19 mouse cellular contexts compared by ENCODE assay signal in genomic region chr17:31872826-31873165, GRCm38 (mm10). TPM values are rescaled to one million over a fixed set of nuclear protein-coding genes. Genes with fewer than 3 reads are reported as not detected.
DNase-seq lines count a peak whose midpoint lies in the region; ATAC-seq and TF ChIP-seq lines count a peak whose summit lies in the region.
"Had no signal": no experiment of that assay in that cellular context is flagged by ENCODE, and none has a peak within 500 bp of the region (broad histone marks: within the 10 kb centered on the region; RNA-seq: fewer than 3 reads in every experiment).

No protein-coding gene starts in this region.

- TF ChIP-seq CTCF in gastrocnemius, adult 2 months (IDR thresholded peaks at IDR 0.05), result no peak
- TF ChIP-seq CTCF in left cerebral cortex, adult 2 months (IDR thresholded peaks at IDR 0.05), result no peak

- DNase-seq in gastrocnemius, postnatal 10 days, result peak; percentile 3
- DNase-seq in gastrocnemius, adult 2 months, result no peak
- DNase-seq in hindbrain, embryonic 10.5 days (ENCODE audit: low spot score), result no peak
- DNase-seq in urinary bladder, postnatal 10 days (ENCODE audit: low spot score), result peak; percentile 5
- DNase-seq in urinary bladder, postnatal 36 days (ENCODE audit: low spot score in 2 of 2), result no peak
- no peak for DNase-seq in left cerebral cortex, adult 2 months (ENCODE audit: extremely low spot score in 1 of 2, low spot score in 2 of 2)
- DNase-seq: cerebellum, adult 11-12 months; cerebellum, postnatal 14 days; kidney, adult 18-20 months; layer of hippocampus, adult 9-11 months had no signal

- no peaks in the 10 kb centered on the region for H3K9me3 ChIP-seq in hindbrain, embryonic 10.5 days
- no peaks in the 10 kb centered on the region for H3K9me3 ChIP-seq in hindbrain, embryonic 13.5 days
- H3K9me3 ChIP-seq: forebrain, embryonic 12.5 days; hindbrain, embryonic 12.5 days; lung, embryonic 15.5 days; neural tube, embryonic 15.5 days had no signal

- H3K4me3 ChIP-seq in gastrocnemius, adult 2 months, result no peak overlapping the region
- no peak overlapping the region for H3K4me3 ChIP-seq in hindbrain, embryonic 10.5 days
- no peak overlapping the region for H3K4me3 ChIP-seq in hindbrain, embryonic 13.5 days
- no peak overlapping the region for H3K4me3 ChIP-seq in left cerebral cortex, adult 2 months
- H3K4me3 ChIP-seq: forebrain, embryonic 12.5 days; hindbrain, embryonic 12.5 days; lung, embryonic 15.5 days; neural tube, embryonic 15.5 days had no signal

- intact Hi-C loops in gastrocnemius, adult 2 months (cut with DNase I), result no loop called here
- intact Hi-C loops in left cerebral cortex, adult 2 months (cut with DNase I), result no loop called here

- H3K9ac ChIP-seq in hindbrain, embryonic 13.5 days, result no peak overlapping the region
- H3K9ac ChIP-seq: forebrain, embryonic 12.5 days; hindbrain, embryonic 12.5 days; liver, embryonic 14.5 days; lung, embryonic 15.5 days; neural tube, embryonic 15.5 days had no signal

- H3K27ac ChIP-seq in gastrocnemius, adult 2 months, result no peak overlapping the region
- 0 out of 2 replicates have a peak overlapping the region, but pooled peaks have one; percentile 23 for H3K27ac ChIP-seq in hindbrain, embryonic 10.5 days
- no peak overlapping the region for H3K27ac ChIP-seq in hindbrain, embryonic 13.5 days
- no peak overlapping the region for H3K27ac ChIP-seq in left cerebral cortex, adult 2 months
- H3K27ac ChIP-seq: forebrain, embryonic 12.5 days; hindbrain, embryonic 12.5 days; liver, embryonic 14.5 days; lung, embryonic 15.5 days; macrophage; neural tube, embryonic 15.5 days had no signal

- H3K4me1 ChIP-seq in hindbrain, embryonic 10.5 days (replicated peaks), result peaks cover 56% of the 10 kb centered on the region
- H3K4me1 ChIP-seq in hindbrain, embryonic 13.5 days (replicated peaks), result peaks cover 26% of the 10 kb centered on the region

- no peaks in the 10 kb centered on the region for H3K36me3 ChIP-seq in hindbrain, embryonic 10.5 days
- no peaks in the 10 kb centered on the region for H3K36me3 ChIP-seq in hindbrain, embryonic 13.5 days
- H3K36me3 ChIP-seq: forebrain, embryonic 12.5 days; hindbrain, embryonic 12.5 days; lung, embryonic 15.5 days; neural tube, embryonic 15.5 days had no signal

- WGBS in hindbrain, embryonic 10.5 days, result 72% methylated on average over 7 of the region's 7 CpGs
- WGBS in hindbrain, embryonic 13.5 days, result 76% methylated on average over 7 of the region's 7 CpGs

- no peaks in the 10 kb centered on the region for H3K27me3 ChIP-seq in hindbrain, embryonic 10.5 days (ENCODE audit: insufficient read depth, poor library complexity, severe bottlenecking)
- H3K27me3 ChIP-seq in hindbrain, embryonic 13.5 days, result no peaks in the 10 kb centered on the region
- H3K27me3 ChIP-seq: forebrain, embryonic 12.5 days; hindbrain, embryonic 12.5 days; lung, embryonic 15.5 days; neural tube, embryonic 15.5 days had no signal

- H3K4me2 ChIP-seq in hindbrain, embryonic 13.5 days, result no peak overlapping the region
- H3K4me2 ChIP-seq: forebrain, embryonic 12.5 days; heart, embryonic 11.5 days; hindbrain, embryonic 12.5 days; lung, embryonic 15.5 days; neural tube, embryonic 15.5 days had no signal

- no peak for ATAC-seq in hindbrain, embryonic 13.5 days (ENCODE audit: low FRiP score)
- ATAC-seq: CD4-positive, CD25-positive, alpha-beta regulatory T cell, adult 4 months had no signal

RNA-seq across cellular contexts. Expression of gene Sik1, which starts 17.2 kb away (rescaled TPM):
- 10 to 100 TPM; 30.6 to 33.2 TPM for total RNA-seq in gastrocnemius, postnatal 10 days (2021)
- 10 to 100 TPM; 13.4 to 58.6 TPM for total RNA-seq in gastrocnemius, adult 2 months (2021)
- polyA plus RNA-seq in hindbrain, embryonic 10.5 days (2016; fragmentation: Nextera tagmentation; extraction: Ambion mirVana), result 14.0 and 14.3 TPM in 2 replicates
- 20.1 and 23.4 TPM in 2 replicates for polyA plus RNA-seq in hindbrain, embryonic 13.5 days (2015; fragmentation: Nextera tagmentation; extraction: Ambion mirVana)
- total RNA-seq in left cerebral cortex, adult 2 months (2021), result 10 to 100 TPM; 24.5 to 39.5 TPM

Comparison
In these comparisons a context has a peak if more than half of its experiments do, and no peak if none do; other contexts are left out.
1. DNase-seq: peak in gastrocnemius, postnatal 10 days (single experiment) and urinary bladder, postnatal 10 days (single experiment); none in gastrocnemius, adult 2 months (single experiment), hindbrain, embryonic 10.5 days (single experiment), urinary bladder, postnatal 36 days (0 of 2) and left cerebral cortex, adult 2 months (0 of 2).